Mouse (Mus musculus) heart, embryonic 10.5 days (tissue): ENCODE measurements at regions not wholly inside any gene's neighbourhood (a gene's known extent, or its start where the extent isn't known, plus 50 kb on each side); places are given as distances from the start of the nearest gene placed in this dataset.

Experiments
- DNase-seq: peaks from one replicate; pipeline ENCODE4 v3.0.0-alpha.2; 2017; ENCODE audit warnings: low spot score
- H3K27ac ChIP-seq: fragments of 300-500 bp; sonication (generic); 2 replicates; pipeline ENCODE4 v1.5.1; 2016; ENCODE audit warnings: mild to moderate bottlenecking
- H3K27me3 ChIP-seq: fragments of 300-500 bp; sonication (generic); 2 replicates; pipeline ENCODE4 v1.6.1; 2016; ENCODE audit warnings: mild to moderate bottlenecking; ENCODE audit not compliant: poor library complexity, insufficient read depth, severe bottlenecking
- H3K36me3 ChIP-seq: fragments of 300-500 bp; sonication (generic); 2 replicates; pipeline ENCODE4 v1.6.1; 2016; ENCODE audit warnings: mild to moderate bottlenecking, moderate library complexity
- H3K4me1 ChIP-seq: fragments of 300-500 bp; sonication (generic); 2 replicates; pipeline ENCODE4 v1.6.1; 2016; ENCODE audit warnings: mild to moderate bottlenecking
- H3K4me3 ChIP-seq: fragments of 300-500 bp; sonication (generic); 2 replicates; pipeline ENCODE4 v1.5.1; 2016; ENCODE audit warnings: mild to moderate bottlenecking, moderate library complexity
- H3K9me3 ChIP-seq: fragments of 300-500 bp; sonication (generic); 2 replicates; pipeline ENCODE4 v1.6.1; 2016; ENCODE audit warnings: mild to moderate bottlenecking, moderate library complexity
- WGBS: fragments of 180-500 bp; shearing (Covaris S2); methylation state at CpG from one replicate; pipeline ENCODE4 v1.1.7; 2016; 5-methylcytosine and 5-hydroxymethylcytosine counted together

DNA sequence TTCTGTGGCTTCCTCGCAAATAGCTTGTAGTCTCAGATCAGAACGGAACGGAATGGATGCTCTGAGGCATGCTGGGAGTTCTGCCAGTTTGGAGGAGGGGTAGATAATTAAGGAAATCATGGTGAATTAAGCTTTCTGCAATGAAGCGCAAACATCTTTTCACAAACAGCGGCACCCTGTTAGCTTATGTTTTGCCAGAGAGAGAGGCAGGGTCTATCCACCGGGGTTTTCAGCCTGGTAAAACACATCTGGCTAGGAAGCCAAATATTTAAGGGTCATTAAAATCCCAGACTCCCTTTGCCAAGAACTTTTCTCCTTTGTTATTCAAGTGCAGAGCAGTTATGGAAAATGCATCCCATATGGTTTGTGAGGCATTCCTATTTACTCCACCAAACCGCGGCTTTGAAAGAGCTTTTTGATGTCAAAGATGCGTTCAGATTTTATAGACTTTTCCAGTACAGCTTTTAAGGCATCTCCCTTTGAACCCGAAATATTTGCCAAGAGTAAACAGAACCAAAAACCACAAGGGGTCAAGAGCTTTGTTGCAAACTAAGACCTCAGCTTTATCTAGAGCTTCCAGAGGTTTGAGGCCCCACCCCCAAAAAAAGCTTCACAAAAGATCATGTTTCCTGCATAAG, 287.4 kb upstream of the Cdh5 start:
- 85% methylated on average over 10 of the region's 10 CpGs for whole genome bisulfite sequencing
- Histone ChIP-seq H3K27me3 (no peaks in the 10 kb centered on the region), H3K36me3 (no peaks in the 10 kb centered on the region), H3K9me3 (no peaks in the 10 kb centered on the region), H3K4me1 (no peaks in the 10 kb centered on the region), H3K27ac (no peak overlapping the region), H3K4me3 (no peak overlapping the region)
- no peak for DNase-seq

DNA sequence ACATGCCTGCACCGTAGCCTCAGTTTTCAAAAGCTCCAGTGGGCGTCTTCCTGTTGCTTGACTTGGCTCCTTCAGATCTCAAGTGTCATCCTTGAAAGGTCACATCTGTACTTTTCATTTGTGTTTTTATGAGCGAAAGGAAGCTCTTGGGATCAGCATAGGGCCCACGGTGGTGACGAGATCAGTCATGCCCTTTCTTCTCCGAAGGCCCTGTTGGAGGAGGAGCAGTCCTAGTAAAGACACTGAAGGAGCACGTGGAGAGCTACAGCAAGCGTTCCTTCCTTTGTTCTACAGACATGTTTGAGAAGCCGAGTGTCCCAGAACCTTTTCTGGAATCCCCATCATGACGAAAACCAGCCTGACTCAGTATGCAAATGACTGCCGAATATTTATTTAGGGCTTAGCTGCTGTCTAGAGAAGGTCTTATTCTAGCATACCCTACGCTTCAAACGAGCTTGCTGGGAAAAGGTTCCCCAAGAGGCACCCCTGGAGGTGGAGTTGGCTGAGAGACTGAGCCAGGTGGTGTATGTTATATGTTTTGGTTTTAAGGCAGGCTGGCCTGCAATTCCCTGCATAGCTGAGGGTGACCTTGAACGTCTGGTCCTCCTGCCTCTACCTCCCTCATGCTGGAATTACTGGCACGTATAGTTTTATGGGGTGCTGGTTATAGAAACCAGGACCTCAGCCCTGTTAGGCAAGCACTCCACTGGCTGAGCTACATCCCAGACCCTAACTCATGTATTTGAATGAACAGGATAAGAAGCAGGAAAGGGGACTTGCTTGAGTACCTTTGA, 285.1 kb upstream of the Cdh5 start:
- 73% methylated on average over 15 of the region's 15 CpGs for WGBS
- Histone ChIP-seq H3K36me3 (no peaks in the 10 kb centered on the region), H3K4me3 (no peak overlapping the region), H3K4me1 (no peaks in the 10 kb centered on the region), H3K27me3 (no peaks in the 10 kb centered on the region), H3K9me3 (no peaks in the 10 kb centered on the region), H3K27ac (no peak overlapping the region)
- DNase-seq: no peak

DNA sequence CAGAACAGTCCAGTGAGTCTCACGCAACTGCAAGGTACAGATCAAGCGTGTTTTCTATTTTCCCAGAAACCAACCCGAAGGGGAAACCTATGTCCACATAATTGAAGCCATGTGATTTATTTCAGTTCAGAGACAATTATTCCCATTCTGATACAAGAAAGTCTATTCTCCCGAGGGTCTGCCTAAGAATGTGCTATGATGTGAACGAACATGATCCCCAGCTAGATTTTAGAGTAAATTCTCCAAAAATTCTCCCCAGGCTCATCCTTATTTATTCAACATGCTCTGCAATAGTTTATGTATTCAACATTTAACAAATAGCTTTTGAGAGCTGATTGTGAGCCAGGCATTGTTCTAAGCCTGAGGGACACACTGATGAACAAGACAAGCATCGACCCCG, 277.9 kb upstream of the Cdh5 start:
- H3K36me3 ChIP-seq: no peaks in the 10 kb centered on the region
- H3K4me1 ChIP-seq: no peaks in the 10 kb centered on the region
- H3K27ac ChIP-seq: no peak overlapping the region
- no peaks in the 10 kb centered on the region for H3K27me3 ChIP-seq
- no peaks in the 10 kb centered on the region for H3K9me3 ChIP-seq
- WGBS: 85% methylated on average over 7 of the region's 7 CpGs
- no peak overlapping the region for H3K4me3 ChIP-seq
- no peak for DNase-seq

DNA sequence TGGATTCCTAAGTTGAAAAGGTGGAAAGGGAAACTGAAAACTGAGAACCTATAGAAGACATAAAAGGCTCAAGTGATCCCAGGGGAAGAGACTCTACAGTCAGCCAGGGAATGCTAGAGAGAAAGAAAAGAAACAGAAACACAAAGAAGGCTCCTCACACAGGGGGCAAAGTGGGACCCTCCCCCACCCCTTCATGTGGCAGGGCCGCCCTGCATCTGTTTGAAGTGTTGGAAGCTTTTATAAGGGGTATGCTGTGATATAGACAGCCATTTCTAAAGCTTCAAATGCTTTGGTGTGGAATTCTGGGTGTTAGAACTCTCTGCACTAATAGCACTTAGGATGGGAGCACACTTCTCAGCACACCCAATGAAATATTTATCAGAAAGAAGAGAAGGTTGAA, 276.7 kb upstream of the Cdh5 start:
- no peak overlapping the region for H3K4me3 ChIP-seq
- no peaks in the 10 kb centered on the region for H3K9me3 ChIP-seq
- no peak for DNase-seq
- 45% methylated on average over 1 of the region's 1 CpGs for WGBS
- H3K27ac ChIP-seq: no peak overlapping the region; the same call in 1 of the 2 replicates
- no peaks in the 10 kb centered on the region for H3K36me3 ChIP-seq
- no peaks in the 10 kb centered on the region for H3K4me1 ChIP-seq
- no peaks in the 10 kb centered on the region for H3K27me3 ChIP-seq

DNA sequence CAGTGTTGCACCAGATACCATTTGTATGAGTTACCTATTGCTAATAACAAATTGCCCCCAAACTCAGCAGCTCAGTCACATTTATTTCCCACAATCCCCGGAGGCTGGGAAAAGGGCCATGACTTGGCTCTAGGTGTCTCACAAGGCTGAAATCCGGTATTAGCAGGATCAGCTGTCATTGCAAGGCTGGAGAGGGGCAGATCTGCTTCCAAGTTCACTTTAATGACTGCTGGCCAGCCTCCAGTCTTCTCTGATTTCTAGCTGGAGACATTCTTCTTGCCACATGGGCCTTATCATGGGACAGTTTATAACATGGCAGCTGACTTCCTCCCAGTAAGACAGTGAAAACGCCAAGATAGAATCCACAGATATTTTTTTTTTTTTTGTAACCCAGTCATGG, 276.1 kb upstream of the Cdh5 start:
- DNase-seq: no peak

DNA sequence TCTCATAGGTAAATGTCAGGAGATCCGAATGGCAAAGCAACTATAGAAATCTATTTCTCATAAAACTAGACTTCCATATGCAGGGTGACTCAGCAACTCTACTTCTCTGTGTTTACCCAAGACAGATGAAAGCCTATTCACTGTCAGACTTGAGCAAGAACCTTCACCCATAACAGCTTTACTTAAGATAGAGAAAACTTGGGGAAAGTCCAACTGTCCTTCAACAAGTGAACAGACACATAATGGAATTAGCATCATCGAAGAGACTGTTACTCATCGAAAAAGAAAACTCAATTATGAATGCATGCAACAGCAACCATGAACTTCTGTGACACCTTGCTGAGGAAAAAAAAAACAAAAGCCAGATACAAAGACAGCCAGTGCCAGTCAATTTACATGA, 271.0 kb upstream of the Cdh5 start:
- DNase-seq: no peak
- H3K4me3 ChIP-seq: no peak overlapping the region
- WGBS: 87% methylated on average over 3 of the region's 3 CpGs
- H3K27me3 ChIP-seq: no peaks in the 10 kb centered on the region
- no peak overlapping the region for H3K27ac ChIP-seq
- no peaks in the 10 kb centered on the region for H3K36me3 ChIP-seq
- H3K9me3 ChIP-seq: no peaks in the 10 kb centered on the region
- H3K4me1 ChIP-seq: no peaks in the 10 kb centered on the region

More for the DNA sequence above, 276.1 kb upstream of the Cdh5 start:
- Histone ChIP-seq H3K27ac (no peak overlapping the region), H3K36me3 (no peaks in the 10 kb centered on the region), H3K4me3 (no peak overlapping the region), H3K27me3 (no peaks in the 10 kb centered on the region), H3K4me1 (no peaks in the 10 kb centered on the region), H3K9me3 (no peaks in the 10 kb centered on the region)
- WGBS: 47% methylated on average over 3 of the region's 3 CpGs

DNA sequence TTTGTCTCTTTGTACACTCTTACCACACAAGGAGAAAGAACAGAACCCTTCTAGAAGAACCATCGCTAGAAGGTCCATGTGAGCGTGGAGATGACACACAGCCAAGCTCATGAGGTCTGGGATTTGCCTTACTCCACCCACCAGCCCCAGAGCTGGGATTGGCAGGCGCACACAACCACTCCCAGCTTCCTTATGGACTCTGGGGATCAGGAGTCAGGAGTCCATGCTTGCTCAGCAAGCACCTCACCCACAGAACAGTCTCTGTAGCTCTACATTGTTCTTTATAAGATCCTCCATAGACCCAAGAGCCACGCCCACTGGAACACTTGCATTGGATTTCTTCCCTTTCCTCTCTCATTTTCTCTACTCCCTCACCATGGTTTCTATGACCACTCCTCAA, 261.4 kb upstream of the Cdh5 start:
- H3K4me3 ChIP-seq: no peak overlapping the region
- no peaks in the 10 kb centered on the region for H3K4me1 ChIP-seq
- H3K27me3 ChIP-seq: no peaks in the 10 kb centered on the region
- no peak for DNase-seq
- no peak overlapping the region for H3K27ac ChIP-seq
- H3K36me3 ChIP-seq: no peaks in the 10 kb centered on the region
- 81% methylated on average over 4 of the region's 4 CpGs for WGBS
- no peaks in the 10 kb centered on the region for H3K9me3 ChIP-seq

DNA sequence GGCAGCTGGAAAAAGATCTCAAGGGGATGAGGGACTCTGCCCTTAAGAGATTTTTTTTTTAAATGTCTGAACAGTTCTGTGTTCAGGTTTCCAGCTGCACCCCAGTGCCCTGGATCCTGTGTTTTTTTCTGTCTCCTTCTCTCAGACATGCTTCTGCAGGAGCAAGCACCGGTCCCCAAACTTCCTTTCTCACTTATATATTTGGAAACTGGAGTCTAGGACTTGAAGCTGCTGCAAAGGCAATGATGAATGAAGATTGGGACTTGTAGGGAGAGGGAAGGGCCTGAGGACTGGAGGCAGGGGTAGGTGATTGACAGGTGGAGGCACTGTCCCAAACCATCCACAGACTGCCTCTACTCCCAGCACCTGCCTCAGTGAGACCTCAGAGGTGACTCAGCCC, 255.5 kb upstream of the Cdh5 start:
- Histone ChIP-seq H3K4me3 (no peak overlapping the region), H3K27me3 (no peaks in the 10 kb centered on the region), H3K4me1 (peaks cover 9% of the 10 kb centered on the region), H3K9me3 (no peaks in the 10 kb centered on the region), H3K36me3 (no peaks in the 10 kb centered on the region), H3K27ac (no peak overlapping the region)
- WGBS: 69% methylated on average over 1 of the region's 1 CpGs
- no peak for DNase-seq

DNA sequence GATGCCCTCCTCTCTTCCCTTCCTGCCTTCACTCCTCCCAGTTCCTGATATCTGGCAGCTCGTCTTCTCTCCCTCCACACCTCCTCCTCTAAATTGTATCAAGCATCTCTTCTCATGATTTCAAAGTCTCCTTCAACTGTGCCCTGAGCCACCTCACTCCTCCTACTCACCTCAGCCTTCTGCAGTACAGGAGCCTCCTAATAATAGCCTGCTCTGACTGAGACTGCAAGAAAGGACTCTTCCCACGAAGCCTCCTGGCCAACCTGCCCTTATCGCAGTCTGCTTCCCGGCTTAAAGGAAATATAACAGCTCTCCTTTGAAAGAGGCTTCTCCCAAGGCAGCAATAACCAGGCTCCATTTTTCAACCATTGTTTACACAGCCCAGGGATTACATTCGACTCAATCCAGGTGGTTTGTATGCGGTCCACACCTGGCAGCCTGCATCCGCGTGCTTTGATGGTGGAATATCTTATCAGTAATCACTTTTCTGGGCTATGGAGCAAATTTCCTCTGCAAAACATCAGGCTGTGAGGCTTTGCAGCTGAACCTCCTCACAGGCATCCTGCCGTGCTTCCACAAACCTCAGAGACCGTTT, 254.9 kb upstream of the Cdh5 start:
- WGBS: 44% methylated on average over 10 of the region's 10 CpGs
- no peak overlapping the region for H3K4me3 ChIP-seq
- no peak overlapping the region for H3K27ac ChIP-seq
- H3K4me1 ChIP-seq: peaks cover 9% of the 10 kb centered on the region
- DNase-seq: no peak
- no peaks in the 10 kb centered on the region for H3K27me3 ChIP-seq
- no peaks in the 10 kb centered on the region for H3K9me3 ChIP-seq
- H3K36me3 ChIP-seq: no peaks in the 10 kb centered on the region

DNA sequence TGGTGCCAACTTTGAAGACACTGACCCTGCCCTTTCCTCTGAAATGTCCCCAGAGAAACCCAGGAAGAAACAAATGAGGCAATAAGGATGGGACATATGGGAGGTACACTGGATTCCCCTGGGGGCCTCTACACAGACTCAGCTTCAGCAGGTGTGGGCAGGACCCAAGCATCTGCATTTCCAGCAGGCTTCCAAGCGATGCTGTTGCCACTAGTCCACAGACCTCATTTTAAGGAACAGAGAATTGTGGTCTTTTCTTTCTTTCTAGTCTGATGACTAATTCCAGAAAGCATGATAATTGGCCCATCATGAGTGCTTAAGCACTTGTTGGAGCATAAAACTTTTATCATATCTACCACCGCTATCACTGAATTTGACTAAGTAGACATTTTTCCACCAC, 251.6 kb upstream of the Cdh5 start:
- no peak overlapping the region for H3K4me3 ChIP-seq
- 92% methylated on average over 2 of the region's 2 CpGs for WGBS
- H3K27me3 ChIP-seq: no peaks in the 10 kb centered on the region
- no peak for DNase-seq
- H3K36me3 ChIP-seq: no peaks in the 10 kb centered on the region
- H3K27ac ChIP-seq: no peak overlapping the region
- no peaks in the 10 kb centered on the region for H3K9me3 ChIP-seq
- peaks cover 17% of the 10 kb centered on the region for H3K4me1 ChIP-seq

DNA sequence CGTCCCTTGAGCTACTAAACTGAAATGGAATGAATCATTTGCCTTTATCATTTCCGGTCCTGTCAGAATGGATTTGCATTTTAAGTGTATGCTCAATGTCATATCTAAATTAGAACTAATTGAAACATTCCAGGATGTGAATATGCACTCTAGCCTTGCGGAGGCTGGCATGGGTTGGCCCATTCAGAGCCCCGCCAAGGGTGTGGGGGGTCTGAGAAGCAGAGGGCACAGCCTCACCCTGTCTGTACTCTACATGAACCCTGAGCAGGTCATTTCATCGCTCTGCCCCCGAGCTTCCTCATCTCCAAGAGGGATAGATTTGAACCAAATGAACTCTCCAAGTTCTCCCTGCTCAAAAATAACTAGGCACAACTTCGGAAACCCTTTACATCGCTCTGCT, 250.1 kb upstream of the Cdh5 start:
- peaks cover 20% of the 10 kb centered on the region for H3K4me1 ChIP-seq
- H3K4me3 ChIP-seq: no peak overlapping the region
- no peaks in the 10 kb centered on the region for H3K9me3 ChIP-seq
- H3K36me3 ChIP-seq: no peaks in the 10 kb centered on the region
- 78% methylated on average over 8 of the region's 8 CpGs for WGBS
- DNase-seq: no peak
- H3K27me3 ChIP-seq: no peaks in the 10 kb centered on the region
- no peak overlapping the region for H3K27ac ChIP-seq

DNA sequence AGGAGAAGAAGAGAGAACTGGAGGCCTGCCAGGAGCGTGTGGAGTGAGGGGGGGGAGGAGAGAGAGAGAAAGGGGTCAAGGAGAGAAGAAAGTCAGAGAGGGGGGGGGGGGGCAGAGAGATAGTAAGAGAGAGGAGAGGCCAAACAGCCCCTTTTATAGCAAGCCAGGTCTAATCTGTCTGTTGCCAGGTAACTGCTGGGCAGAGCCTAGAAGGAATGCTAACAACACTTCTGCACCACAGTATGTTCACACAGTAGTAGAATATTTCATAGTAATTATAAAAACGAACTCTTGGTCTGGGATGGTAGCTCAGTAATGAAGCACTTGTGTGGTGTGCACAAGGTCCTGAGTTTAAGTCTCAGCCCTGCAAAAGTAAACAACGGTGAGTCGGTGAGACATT, 248.4 kb upstream of the Cdh5 start:
- H3K27me3 ChIP-seq: no peaks in the 10 kb centered on the region
- no peaks in the 10 kb centered on the region for H3K36me3 ChIP-seq
- no peak for DNase-seq
- 70% methylated on average over 4 of the region's 4 CpGs for WGBS
- peaks cover 15% of the 10 kb centered on the region for H3K4me1 ChIP-seq
- peak overlapping the region; percentile 22; the same call in 1 of the 2 replicates for H3K27ac ChIP-seq
- no peaks in the 10 kb centered on the region for H3K9me3 ChIP-seq
- H3K4me3 ChIP-seq: no peak overlapping the region

DNA sequence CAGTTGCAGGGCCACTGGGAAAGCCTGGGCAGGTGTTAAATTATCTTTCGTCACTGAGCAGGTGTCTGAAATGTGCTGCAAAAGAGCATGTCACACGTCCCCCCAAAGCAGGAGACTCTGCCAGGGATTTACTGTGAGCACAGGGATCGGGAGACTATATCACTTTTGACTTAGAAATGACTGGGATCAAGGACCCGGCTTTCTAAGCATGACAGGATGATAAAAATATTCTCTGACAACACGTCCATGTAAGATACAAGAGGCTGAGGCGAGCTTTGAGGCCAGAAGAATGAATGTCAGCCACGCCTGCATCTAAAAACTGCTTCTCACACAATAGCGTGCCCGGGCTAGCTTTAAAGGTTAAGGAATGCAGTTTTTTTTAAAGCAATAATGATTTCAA, 246.1 kb upstream of the Cdh5 start:
- no peak overlapping the region for H3K4me3 ChIP-seq
- 0 out of 2 replicates have a peak overlapping the region, but pooled peaks have one; percentile 39 for H3K27ac ChIP-seq
- DNase-seq: no peak
- H3K9me3 ChIP-seq: no peaks in the 10 kb centered on the region
- H3K36me3 ChIP-seq: no peaks in the 10 kb centered on the region
- WGBS: 52% methylated on average over 9 of the region's 9 CpGs
- peaks cover 15% of the 10 kb centered on the region for H3K4me1 ChIP-seq
- H3K27me3 ChIP-seq: no peaks in the 10 kb centered on the region
